Mouse (Mus musculus): ENCODE data around the gene Scn2b.

- TF ChIP-seq GATA1 (IDR thresholded peaks at IDR 0.05; ENCODE audit: borderline replicate concordance, low read length), result no peak
- TF ChIP-seq FLI1 (IDR thresholded peaks at IDR 0.05; ENCODE audit: low read length), result no peak
Observed at GRCm38 (mm10) chr9:45088040-45088439, 29.5 kb upstream of the Scn2b start.

Measured in megakaryocyte, embryonic 14.5 days (primary cell).